Mouse (Mus musculus) CH12F3 (cell line): Measurements from ENCODE around the gene Clec4n.
"Not testable (repeated sequence)": the region's sequence is repeated elsewhere in the genome, so short reads cannot be mapped to it uniquely, and the experiment has no call there.

Source experiments
- in situ Hi-C: fragments of 300-500 bp; cut with MboI; formaldehyde crosslinking; loops from 2 replicates; pipeline ENCODE4 v1.14.3; 2020; ENCODE audit warnings: low sequenced_read_pairs

Gene Clec4n

GRCm38 (mm10) chr6:123289753-123290152 lies 60.1 kb downstream of the Clec4n start, which contains the start of gene Clec4e:
Gene Clec4e, minus strand, starts transcription at chr6:123289870.
- in situ Hi-C loops, result no loop called here

GRCm38 (mm10) chr6:123292751-123293400 lies 63.2 kb downstream of the Clec4n start:
- in situ Hi-C loops, result no loop called here

GRCm38 (mm10) chr6:123293509-123293908 lies 63.9 kb downstream of the Clec4n start:
- in situ Hi-C loops, result not testable (repeated sequence)
